Mouse (Mus musculus) hindbrain, embryonic 14.5 days (tissue): ENCODE results near the gene Chn2. TPM values are rescaled to one million over a fixed set of nuclear protein-coding genes. Genes with fewer than 3 reads are reported as not detected.

ENCODE experiments used
- ATAC-seq: fragments of 200-750 bp; cut with Nextera tagmentation; 2 replicates; pipeline ENCODE4 v1.8.0; 2017; ENCODE audit warnings: moderate number of reproducible peaks, mild to moderate bottlenecking, moderate TSS enrichment, moderate library complexity; ENCODE audit not compliant: low FRiP score
- DNase-seq: peaks from one replicate; pipeline ENCODE4 v3.0.0-alpha.2; 2015; ENCODE audit warnings: low spot score
- H3K27ac ChIP-seq: fragments of 300-500 bp; sonication (generic); 2 replicates; pipeline ENCODE4 v1.5.1; 2014; ENCODE audit warnings: mild to moderate bottlenecking, moderate library complexity
- H3K27me3 ChIP-seq: fragments of 300-500 bp; sonication (generic); 2 replicates; pipeline ENCODE4 v1.6.1; 2014; ENCODE audit warnings: mild to moderate bottlenecking, low read length, mixed read lengths; ENCODE audit not compliant: control insufficient read depth, insufficient read depth
- H3K36me3 ChIP-seq: fragments of 300-500 bp; sonication (generic); replicated peaks from 2 replicates; pipeline ENCODE4 v1.6.1; 2014; ENCODE audit not compliant: control insufficient read depth, insufficient read depth
- H3K4me1 ChIP-seq: fragments of 300-500 bp; sonication (generic); replicated peaks from 2 replicates; pipeline ENCODE4 v1.6.1; 2014; ENCODE audit warnings: antibody characterized with exemption, low read length, mixed read lengths; ENCODE audit not compliant: control insufficient read depth, insufficient read depth
- H3K4me2 ChIP-seq: fragments of 300-500 bp; sonication (generic); replicated peaks from 2 replicates; pipeline ENCODE4 v1.6.1; 2014; ENCODE audit warnings: mild to moderate bottlenecking, moderate library complexity
- H3K4me3 ChIP-seq: fragments of 300-500 bp; sonication (generic); replicated peaks from 2 replicates; pipeline ENCODE4 v1.5.1; 2014; ENCODE audit warnings: mild to moderate bottlenecking, low read length
- H3K9ac ChIP-seq: fragments of 300-500 bp; sonication (generic); 2 replicates; pipeline ENCODE4 v1.6.1; 2014
- H3K9me3 ChIP-seq: fragments of 300-500 bp; sonication (generic); 2 replicates; pipeline ENCODE4 v1.6.1; 2016; ENCODE audit warnings: low read length; ENCODE audit not compliant: control insufficient read depth
- WGBS: fragments of 180-500 bp; shearing (Covaris S2); extraction: QIAGEN DNeasy Blood & Tissue Kit; methylation state at CpG from one replicate; pipeline ENCODE4 v1.1.7; 2014; 5-methylcytosine and 5-hydroxymethylcytosine counted together
- polyA plus RNA-seq: library from polyadenylated mRNA; unstranded; fragments of >200 nt; fragmentation: Nextera tagmentation; extraction: Ambion mirVana; gene quantifications from 2 replicates; pipeline ENCODE4 v1.2.1, GENCODE M21; 2014

Gene Chn2
- polyA plus RNA-seq, 1 experiment from 2014 or later: 28.3 TPM

- H3K9me3 ChIP-seq: no peaks in the 10 kb centered on the region
- ATAC-seq (no peak), DNase-seq (no peak)
- 94% methylated on average over 6 of the region's 6 CpGs for WGBS
- no peak overlapping the region for H3K4me2 ChIP-seq
- H3K27ac ChIP-seq: no peak overlapping the region
- H3K4me3 ChIP-seq: no peak overlapping the region
- H3K4me1 ChIP-seq: no peaks in the 10 kb centered on the region; the same call in 1 of the 2 replicates
- H3K27me3 ChIP-seq: no peaks in the 10 kb centered on the region
- no peaks in the 10 kb centered on the region for H3K36me3 ChIP-seq
- H3K9ac ChIP-seq: no peak overlapping the region
Measured at GRCm38 (mm10) chr6:54265384-54265783, 226.0 kb downstream of the Chn2 start.

- no peaks in the 10 kb centered on the region for H3K36me3 ChIP-seq
- no peaks in the 10 kb centered on the region for H3K9me3 ChIP-seq
- no peak overlapping the region for H3K4me2 ChIP-seq
- ATAC-seq (no peak), DNase-seq (no peak)
- H3K4me3 ChIP-seq: no peak overlapping the region
- H3K27me3 ChIP-seq: no peaks in the 10 kb centered on the region
- H3K27ac ChIP-seq: no peak overlapping the region
- WGBS: 57% methylated on average over 14 of the region's 14 CpGs
- peaks cover 10% of the 10 kb centered on the region; the same call in 1 of the 2 replicates for H3K4me1 ChIP-seq
- H3K9ac ChIP-seq: no peak overlapping the region
Measured at GRCm38 (mm10) chr6:54272556-54273378, 233.4 kb downstream of the Chn2 start.

GRCm38 (mm10) chr6:54273379-54273730, 234.0 kb downstream of the Chn2 start:
- Histone ChIP-seq H3K4me2 (no peak overlapping the region), H3K4me1 (peaks cover 12% of the 10 kb centered on the region; the same call in 1 of the 2 replicates), H3K36me3 (no peaks in the 10 kb centered on the region), H3K9me3 (no peaks in the 10 kb centered on the region), H3K9ac (no peak overlapping the region), H3K4me3 (no peak overlapping the region), H3K27me3 (no peaks in the 10 kb centered on the region), H3K27ac (no peak overlapping the region)
- DNase-seq: no peak
- 37% methylated on average over 6 of the region's 6 CpGs for WGBS
- ATAC-seq: no peak

DNA sequence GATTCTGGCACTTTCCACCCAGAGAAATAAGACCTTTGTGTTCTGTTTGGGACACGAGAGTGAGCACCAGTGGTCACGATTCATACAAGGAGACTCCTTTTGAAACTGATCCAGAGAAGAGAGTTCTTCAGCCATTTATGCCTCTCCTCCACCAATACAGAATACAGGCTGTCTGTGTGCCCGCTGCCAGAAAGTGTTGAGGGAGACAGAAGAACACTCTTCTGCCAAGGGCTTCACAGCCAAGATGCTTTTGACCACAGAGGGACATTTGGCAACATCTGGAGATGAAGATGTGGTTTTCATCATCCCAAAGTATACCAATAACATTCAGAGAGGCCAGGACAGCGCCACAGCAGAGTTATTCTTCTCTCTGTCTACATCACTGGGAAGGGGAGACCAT, 237.9 kb downstream of the Chn2 start:
- DNase-seq (no peak), ATAC-seq (no peak)
- Histone ChIP-seq H3K9ac (no peak overlapping the region), H3K27ac (no peak overlapping the region), H3K4me2 (no peak overlapping the region), H3K4me3 (no peak overlapping the region), H3K27me3 (no peaks in the 10 kb centered on the region), H3K4me1 (peaks cover 11% of the 10 kb centered on the region; the same call in 1 of the 2 replicates), H3K36me3 (no peaks in the 10 kb centered on the region), H3K9me3 (no peaks in the 10 kb centered on the region)
- WGBS: 85% methylated on average over 4 of the region's 4 CpGs

GRCm38 (mm10) chr6:54277828-54278227, 238.5 kb downstream of the Chn2 start:
- no peaks in the 10 kb centered on the region for H3K36me3 ChIP-seq
- no peak overlapping the region for H3K4me3 ChIP-seq
- 49% methylated on average over 5 of the region's 5 CpGs for WGBS
- ATAC-seq (no peak), DNase-seq (no peak)
- H3K4me1 ChIP-seq: peaks cover 5% of the 10 kb centered on the region; the same call in 1 of the 2 replicates
- no peak overlapping the region for H3K9ac ChIP-seq
- H3K4me2 ChIP-seq: no peak overlapping the region
- no peaks in the 10 kb centered on the region for H3K27me3 ChIP-seq
- H3K9me3 ChIP-seq: no peaks in the 10 kb centered on the region
- H3K27ac ChIP-seq: no peak overlapping the region

- Histone ChIP-seq H3K4me1 (0 out of 2 replicates have a peak, but pooled peaks cover 4% of the 10 kb centered on the region), H3K9me3 (no peaks in the 10 kb centered on the region), H3K27me3 (no peaks in the 10 kb centered on the region), H3K4me3 (no peak overlapping the region), H3K4me2 (no peak overlapping the region), H3K27ac (no peak overlapping the region), H3K9ac (no peak overlapping the region), H3K36me3 (no peaks in the 10 kb centered on the region)
- 83% methylated on average over 2 of the region's 2 CpGs for WGBS
- ATAC-seq (no peak), DNase-seq (no peak)
Measured at GRCm38 (mm10) chr6:54278613-54279012, 239.3 kb downstream of the Chn2 start.

DNA sequence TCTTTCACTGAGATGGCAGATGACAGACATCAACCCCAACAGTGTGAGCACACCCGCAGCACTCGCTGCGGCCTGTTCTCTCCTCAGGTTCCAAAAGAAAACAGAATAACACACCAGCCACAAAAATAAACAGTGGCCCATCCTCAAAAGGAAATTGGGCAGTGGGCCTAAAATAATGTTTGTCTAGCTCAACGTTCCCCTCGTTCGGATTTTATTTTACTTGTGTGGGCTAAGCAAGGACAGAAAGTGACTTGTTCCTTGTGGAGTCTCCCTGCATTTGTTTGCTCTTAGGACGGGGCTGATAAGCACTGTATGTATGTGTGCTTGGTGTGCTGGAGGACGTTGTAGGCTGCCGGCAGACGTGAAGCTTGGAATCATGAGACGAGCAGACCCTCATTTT, 240.0 kb downstream of the Chn2 start:
- DNase-seq (no peak), ATAC-seq (no peak)
- H3K9me3 ChIP-seq: no peaks in the 10 kb centered on the region
- H3K9ac ChIP-seq: no peak overlapping the region
- WGBS: 84% methylated on average over 11 of the region's 11 CpGs
- H3K27ac ChIP-seq: no peak overlapping the region
- no peak overlapping the region for H3K4me3 ChIP-seq
- H3K4me2 ChIP-seq: no peak overlapping the region
- H3K4me1 ChIP-seq: 0 out of 2 replicates have a peak, but pooled peaks cover 4% of the 10 kb centered on the region
- H3K36me3 ChIP-seq: no peaks in the 10 kb centered on the region
- no peaks in the 10 kb centered on the region for H3K27me3 ChIP-seq

GRCm38 (mm10) chr6:54280248-54280647, 240.9 kb downstream of the Chn2 start:
- WGBS: 79% methylated on average over 6 of the region's 6 CpGs
- Histone ChIP-seq H3K27ac (no peak overlapping the region), H3K4me2 (no peak overlapping the region), H3K36me3 (no peaks in the 10 kb centered on the region), H3K27me3 (no peaks in the 10 kb centered on the region), H3K9ac (no peak overlapping the region), H3K4me3 (no peak overlapping the region), H3K4me1 (0 out of 2 replicates have a peak, but pooled peaks cover 4% of the 10 kb centered on the region), H3K9me3 (no peaks in the 10 kb centered on the region)
- DNase-seq (no peak), ATAC-seq (no peak)

GRCm38 (mm10) chr6:54283299-54283698, 243.9 kb downstream of the Chn2 start:
- H3K4me1 ChIP-seq: no peaks in the 10 kb centered on the region
- H3K9me3 ChIP-seq: no peaks in the 10 kb centered on the region
- no peak overlapping the region for H3K4me3 ChIP-seq
- DNase-seq (no peak), ATAC-seq (no peak)
- 4% methylated on average over 1 of the region's 1 CpGs for WGBS
- no peak overlapping the region for H3K9ac ChIP-seq
- no peak overlapping the region for H3K27ac ChIP-seq
- no peak overlapping the region for H3K4me2 ChIP-seq
- no peaks in the 10 kb centered on the region for H3K36me3 ChIP-seq
- H3K27me3 ChIP-seq: no peaks in the 10 kb centered on the region
